Mouse (Mus musculus): Measurements from ENCODE around the gene Cbx6. TPM values are rescaled to one million over a fixed set of nuclear protein-coding genes. Genes with fewer than 3 reads are reported as not detected.

Gene Cbx6
- 24.0 and 30.4 TPM in 2 replicates for polyA plus RNA-seq (2016; fragmentation: Nextera tagmentation; extraction: Ambion mirVana)

DNA sequence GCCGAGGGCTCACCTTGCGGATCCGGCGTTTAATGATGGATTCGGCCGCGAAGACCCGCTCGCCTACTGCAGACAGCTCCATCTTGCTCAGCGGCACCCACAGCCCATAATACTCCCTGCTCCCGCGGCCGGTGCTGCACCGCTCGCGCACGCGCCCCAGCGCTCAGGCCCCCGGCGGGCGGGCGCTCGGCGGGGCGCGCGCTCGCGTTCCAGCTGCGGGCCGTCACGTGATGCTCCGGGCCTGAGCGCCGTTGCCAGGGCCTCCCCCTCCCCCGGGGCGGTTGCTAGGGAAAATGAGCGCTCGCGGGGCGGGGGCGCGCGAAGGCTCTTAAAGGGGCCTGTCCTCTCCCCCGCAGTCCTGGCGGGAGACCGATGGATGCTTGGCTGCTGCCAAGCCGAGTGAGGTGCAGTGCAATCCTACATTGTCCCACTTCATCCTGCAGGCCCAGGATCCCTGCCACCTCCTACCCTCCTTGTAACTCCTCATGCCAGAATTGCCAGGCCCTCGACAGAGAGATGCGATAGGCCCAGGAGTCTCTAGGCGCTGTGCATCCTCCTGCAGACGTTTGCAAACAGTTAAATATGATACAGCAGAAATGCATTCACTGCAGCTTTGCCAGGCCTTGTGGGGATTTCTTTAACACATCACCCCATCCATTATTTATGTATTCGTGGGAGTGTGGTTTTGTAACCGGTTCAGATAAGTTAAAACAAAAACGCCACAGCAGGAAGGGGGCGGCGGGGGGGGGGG, at the start of gene Cbx6, which contains the start of gene Npcd:
Gene Cbx6, minus strand, starts transcription at position 559 of the 751 bp plus-strand sequence.
Gene Npcd, minus strand, starts transcription at position 108 of the 751 bp plus-strand sequence.
- WGBS: 2% methylated on average over 50 of the region's 58 CpGs
- H3K4me1 ChIP-seq: peaks cover 62% of the 10 kb centered on the region

DNA sequence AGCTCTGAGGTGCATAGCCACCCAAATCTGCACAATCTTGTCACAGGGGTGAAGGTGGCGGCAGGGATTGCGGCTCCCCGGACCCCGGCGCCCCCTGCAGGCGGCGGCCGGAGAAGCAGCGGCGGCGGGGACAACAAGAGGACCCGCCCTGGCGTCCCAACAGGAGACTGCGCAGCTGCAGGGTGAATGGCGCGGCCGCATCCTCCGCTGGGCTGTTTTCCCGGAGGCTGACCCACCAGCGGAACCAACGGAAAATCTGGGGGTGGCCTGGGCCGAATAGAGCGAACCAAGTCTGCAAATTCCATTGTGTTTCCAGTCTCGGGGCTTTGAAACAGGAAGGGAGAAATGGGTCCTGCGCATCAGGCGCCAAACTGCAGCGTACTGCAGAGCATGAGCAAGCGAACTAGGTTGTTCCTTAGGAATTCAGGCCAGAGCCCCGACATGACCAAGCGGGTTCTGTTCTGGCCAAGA, 48.9 kb upstream of the Cbx6 start:
- H3K27me3 ChIP-seq (ENCODE audit: low read depth, poor library complexity, severe bottlenecking): peaks cover 6% of the 10 kb centered on the region; the same call in 1 of the 2 replicates
- peak; percentile 94 for DNase-seq (ENCODE audit: low spot score)
- no peaks in the 10 kb centered on the region for H3K9me3 ChIP-seq (replicated peaks)
- under 1% methylated on average over 30 of the region's 30 CpGs for WGBS
- H3K4me3 ChIP-seq: peak overlapping the region; percentile 66
- no peaks in the 10 kb centered on the region for H3K36me3 ChIP-seq
- peak overlapping the region; percentile 91 for H3K27ac ChIP-seq (replicated peaks)
- H3K4me1 ChIP-seq: peaks cover 10% of the 10 kb centered on the region

More for the DNA sequence above, at the start of gene Cbx6, which contains the start of gene Npcd:
- Histone ChIP-seq H3K9me3 (replicated peaks) (no peaks in the 10 kb centered on the region), H3K4me3 (peak within 1 kb of the TSS; percentile 81), H3K27ac (replicated peaks) (peak within 1 kb of the TSS; percentile 94), H3K27me3 (ENCODE audit: low read depth, poor library complexity, severe bottlenecking) (no peaks in the 10 kb centered on the region), H3K36me3 (peaks cover 15% of the 10 kb centered on the region)
- peak; percentile 98 for DNase-seq (ENCODE audit: low spot score)

DNA sequence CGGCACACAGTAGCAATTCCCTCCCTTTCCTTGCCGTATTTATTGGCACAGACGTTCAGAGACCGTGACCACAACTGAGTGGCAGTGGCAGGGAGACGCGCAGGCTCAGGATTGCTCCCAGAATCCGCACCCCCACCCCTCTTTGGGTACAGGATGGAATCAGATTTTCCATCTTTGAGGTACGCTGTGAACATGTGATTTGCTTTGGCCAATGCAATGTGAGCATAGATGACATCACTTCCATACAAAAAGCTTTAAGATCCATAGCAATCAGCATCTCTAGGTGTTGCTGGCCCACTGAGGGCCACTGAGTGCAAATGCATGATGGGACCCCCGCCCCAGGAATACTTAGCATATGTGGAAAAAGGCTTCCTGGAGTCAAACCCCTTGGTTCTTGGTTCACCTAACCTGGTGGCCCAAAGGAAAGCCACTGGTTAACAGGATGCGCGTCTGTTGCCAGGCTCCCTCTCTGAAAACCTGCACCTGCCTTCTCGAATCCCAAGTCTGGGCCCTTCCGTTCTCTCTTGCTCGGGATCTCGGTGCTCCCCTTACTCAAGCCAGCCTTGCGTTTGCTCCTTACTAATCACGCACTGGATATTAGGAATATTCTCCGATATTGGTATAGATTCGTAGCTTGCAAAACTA, 48.3 kb upstream of the Cbx6 start:
- peaks cover 6% of the 10 kb centered on the region; the same call in 1 of the 2 replicates for H3K27me3 ChIP-seq (ENCODE audit: low read depth, poor library complexity, severe bottlenecking)
- peak overlapping the region; percentile 91 for H3K27ac ChIP-seq (replicated peaks)
- H3K9me3 ChIP-seq (replicated peaks): no peaks in the 10 kb centered on the region
- no peak for DNase-seq (ENCODE audit: low spot score)
- WGBS: 29% methylated on average over 19 of the region's 19 CpGs
- H3K4me1 ChIP-seq: peaks cover 10% of the 10 kb centered on the region
- H3K36me3 ChIP-seq: no peaks in the 10 kb centered on the region
- H3K4me3 ChIP-seq: peak overlapping the region; percentile 66

DNA sequence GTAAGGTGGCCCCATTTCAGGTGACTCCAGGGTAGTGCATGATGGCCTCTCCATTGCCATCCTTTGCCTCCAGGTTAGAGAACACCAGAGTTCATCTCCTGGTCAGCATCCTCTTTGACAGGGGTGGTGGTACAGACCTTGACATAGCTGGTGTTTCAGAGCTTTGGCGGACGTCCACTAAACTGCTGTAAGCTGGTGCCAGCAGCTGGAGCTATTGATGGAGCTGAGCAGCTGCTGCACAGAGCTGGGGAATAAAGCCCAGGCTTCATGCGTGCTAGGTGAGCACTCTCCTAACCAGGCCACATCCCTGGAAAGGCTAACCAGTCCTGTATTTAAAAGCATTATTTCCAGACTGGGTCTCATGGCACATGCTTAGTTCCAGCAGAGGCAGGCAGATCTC, 46.0 kb upstream of the Cbx6 start:
- whole genome bisulfite sequencing: 93% methylated on average over 3 of the region's 3 CpGs
- H3K27me3 ChIP-seq (ENCODE audit: low read depth, poor library complexity, severe bottlenecking): peaks cover 6% of the 10 kb centered on the region; the same call in 1 of the 2 replicates

DNA sequence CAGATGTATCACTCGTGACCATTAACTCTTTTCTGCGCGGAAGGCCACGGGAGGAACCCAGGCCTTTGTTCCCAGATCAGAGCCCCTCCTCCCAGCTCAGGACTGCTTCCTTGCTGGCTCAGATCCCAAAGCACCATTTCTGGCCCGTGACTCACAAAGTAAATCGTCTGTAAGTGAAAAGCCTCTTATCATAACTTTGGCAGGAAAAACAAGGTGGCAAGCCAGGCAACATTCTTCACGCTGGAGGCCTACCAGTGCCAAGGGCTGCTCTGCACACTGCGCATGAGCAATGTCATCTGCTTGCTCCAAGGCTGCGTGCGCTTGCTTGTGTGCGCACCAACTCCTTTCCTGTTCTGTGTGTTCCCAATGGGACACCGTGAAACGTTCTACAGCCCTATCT, 44.8 kb upstream of the Cbx6 start:
- Histone ChIP-seq H3K27me3 (ENCODE audit: low read depth, poor library complexity, severe bottlenecking) (peaks cover 6% of the 10 kb centered on the region; the same call in 1 of the 2 replicates), H3K9me3 (replicated peaks) (no peaks in the 10 kb centered on the region), H3K27ac (replicated peaks) (no peak overlapping the region), H3K4me1 (peaks cover 10% of the 10 kb centered on the region), H3K36me3 (no peaks in the 10 kb centered on the region), H3K4me3 (no peak overlapping the region)
- DNase-seq (ENCODE audit: low spot score): no peak
- WGBS: 69% methylated on average over 13 of the region's 13 CpGs

More for the DNA sequence above, 46.0 kb upstream of the Cbx6 start:
- DNase-seq (ENCODE audit: low spot score): no peak
- Histone ChIP-seq H3K36me3 (no peaks in the 10 kb centered on the region), H3K4me1 (peaks cover 10% of the 10 kb centered on the region), H3K9me3 (replicated peaks) (no peaks in the 10 kb centered on the region), H3K27ac (replicated peaks) (no peak overlapping the region), H3K4me3 (no peak overlapping the region)

DNA sequence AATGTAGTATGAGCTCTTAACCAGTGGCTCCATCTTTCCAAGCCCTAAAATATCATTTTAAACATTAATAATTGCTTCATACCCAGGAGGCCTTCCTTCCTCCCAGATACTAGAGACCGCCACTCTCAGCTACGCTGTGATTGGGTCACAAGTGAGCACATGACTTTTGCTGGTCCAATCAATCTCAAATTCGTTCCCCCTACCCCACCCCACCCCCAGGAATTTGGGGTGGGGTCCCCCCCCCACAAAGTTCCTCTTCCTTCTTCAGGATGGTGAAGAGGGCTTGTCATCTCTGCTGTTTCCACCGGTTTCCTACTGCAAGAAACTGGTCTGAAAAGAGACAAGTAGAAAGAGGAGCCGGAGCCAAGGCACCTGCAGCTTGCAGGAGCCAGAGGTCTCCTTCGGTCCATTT, 44.2 kb upstream of the Cbx6 start:
- Histone ChIP-seq H3K9me3 (replicated peaks) (no peaks in the 10 kb centered on the region), H3K36me3 (no peaks in the 10 kb centered on the region), H3K27ac (replicated peaks) (no peak overlapping the region), H3K4me3 (no peak overlapping the region), H3K4me1 (peaks cover 10% of the 10 kb centered on the region), H3K27me3 (ENCODE audit: low read depth, poor library complexity, severe bottlenecking) (peaks cover 6% of the 10 kb centered on the region; the same call in 1 of the 2 replicates)
- DNase-seq (ENCODE audit: low spot score): no peak
- WGBS: 79% methylated on average over 6 of the region's 6 CpGs

DNA sequence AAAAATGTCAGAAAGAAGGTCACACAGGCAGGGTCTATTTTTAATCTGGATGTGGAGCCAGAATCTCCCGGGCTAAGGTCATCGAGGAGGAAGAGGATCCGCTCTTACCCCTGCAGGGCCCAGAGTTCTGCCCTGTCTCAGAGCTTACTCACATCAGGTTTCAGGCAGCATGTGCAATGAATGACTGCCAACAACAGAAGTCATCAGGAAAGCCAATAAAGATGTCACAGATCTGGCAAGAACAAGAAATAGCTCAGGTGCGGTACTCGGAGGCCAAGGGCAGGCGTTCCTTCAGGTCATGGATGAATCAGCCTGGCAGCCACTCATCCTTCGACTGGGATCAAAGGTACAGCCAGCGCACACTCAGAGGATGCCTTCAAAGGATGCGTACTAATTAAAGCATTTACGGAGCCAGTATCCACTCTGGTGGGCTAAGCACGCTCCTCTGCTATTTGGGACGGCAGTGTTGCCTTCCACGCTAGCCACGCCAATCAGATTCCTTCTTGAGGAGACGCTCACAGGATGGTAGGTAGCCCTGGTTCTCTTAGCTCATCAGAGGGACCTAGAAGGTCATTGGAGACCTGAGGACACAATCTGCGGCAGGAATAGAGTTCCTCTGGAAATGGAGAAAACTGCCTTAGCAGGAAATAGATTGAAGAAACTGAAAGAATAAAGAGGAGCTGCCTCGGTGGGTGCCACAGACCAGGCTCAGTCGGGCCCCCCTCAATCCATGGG, 40.9 kb upstream of the Cbx6 start:
- WGBS: 92% methylated on average over 18 of the region's 18 CpGs
- H3K36me3 ChIP-seq: no peaks in the 10 kb centered on the region
- H3K4me3 ChIP-seq: no peak overlapping the region
- H3K27ac ChIP-seq (replicated peaks): no peak overlapping the region
- no peaks in the 10 kb centered on the region for H3K27me3 ChIP-seq (ENCODE audit: low read depth, poor library complexity, severe bottlenecking)
- H3K4me1 ChIP-seq: no peaks in the 10 kb centered on the region
- H3K9me3 ChIP-seq (replicated peaks): no peaks in the 10 kb centered on the region
- DNase-seq (ENCODE audit: low spot score): no peak

DNA sequence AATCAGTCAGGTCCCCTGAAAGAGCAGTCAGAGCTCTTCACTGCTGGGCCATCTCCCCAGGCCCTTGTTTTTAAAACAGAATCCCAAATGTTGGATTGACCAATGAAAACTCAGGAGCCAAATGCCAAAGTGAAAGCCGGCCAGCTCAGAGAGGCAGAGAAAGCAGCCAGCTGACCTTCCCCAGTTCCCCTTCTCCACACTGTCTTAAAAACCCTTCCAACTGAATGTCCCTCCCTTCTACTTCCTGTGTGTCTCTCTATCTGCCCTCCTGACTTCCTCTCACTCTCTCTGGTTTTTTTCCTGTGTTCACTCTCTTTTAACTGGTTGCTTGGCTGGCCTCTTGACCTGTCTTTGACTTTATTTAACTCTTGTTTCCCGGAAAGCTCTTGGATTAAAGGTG, 39.5 kb upstream of the Cbx6 start:
- no peaks in the 10 kb centered on the region for H3K27me3 ChIP-seq (ENCODE audit: low read depth, poor library complexity, severe bottlenecking)
- no peaks in the 10 kb centered on the region for H3K36me3 ChIP-seq
- peaks cover 5% of the 10 kb centered on the region; the same call in 1 of the 2 replicates for H3K9me3 ChIP-seq (replicated peaks)
- no peak for DNase-seq (ENCODE audit: low spot score)
- H3K4me3 ChIP-seq: no peak overlapping the region
- H3K4me1 ChIP-seq: no peaks in the 10 kb centered on the region
- 69% methylated on average over 2 of the region's 2 CpGs for WGBS
- H3K27ac ChIP-seq (replicated peaks): no peak overlapping the region

DNA sequence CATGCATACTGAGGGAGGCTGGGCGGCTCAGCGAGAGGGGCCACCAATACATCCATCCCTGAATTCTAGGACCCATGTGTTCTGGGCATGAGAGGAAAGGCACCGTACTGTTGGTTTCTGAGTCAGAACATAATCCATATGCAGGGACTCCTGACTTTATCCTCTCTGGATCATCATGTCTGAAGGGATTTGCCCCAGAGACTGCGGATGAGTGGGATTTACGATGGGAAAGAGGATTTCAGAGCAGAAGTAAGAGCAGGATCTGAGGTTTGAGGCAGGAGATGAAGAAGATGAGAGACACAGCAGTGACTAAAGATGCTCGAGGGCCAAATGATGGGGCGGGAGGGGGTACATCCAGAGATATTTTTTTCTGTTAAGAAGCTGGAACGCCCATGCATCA, 39.1 kb upstream of the Cbx6 start:
- Histone ChIP-seq H3K27me3 (ENCODE audit: low read depth, poor library complexity, severe bottlenecking) (no peaks in the 10 kb centered on the region), H3K36me3 (no peaks in the 10 kb centered on the region), H3K27ac (replicated peaks) (no peak overlapping the region), H3K9me3 (replicated peaks) (peaks cover 6% of the 10 kb centered on the region; the same call in 1 of the 2 replicates), H3K4me1 (no peaks in the 10 kb centered on the region), H3K4me3 (no peak overlapping the region)
- no peak for DNase-seq (ENCODE audit: low spot score)
- WGBS: 91% methylated on average over 8 of the region's 8 CpGs

DNA sequence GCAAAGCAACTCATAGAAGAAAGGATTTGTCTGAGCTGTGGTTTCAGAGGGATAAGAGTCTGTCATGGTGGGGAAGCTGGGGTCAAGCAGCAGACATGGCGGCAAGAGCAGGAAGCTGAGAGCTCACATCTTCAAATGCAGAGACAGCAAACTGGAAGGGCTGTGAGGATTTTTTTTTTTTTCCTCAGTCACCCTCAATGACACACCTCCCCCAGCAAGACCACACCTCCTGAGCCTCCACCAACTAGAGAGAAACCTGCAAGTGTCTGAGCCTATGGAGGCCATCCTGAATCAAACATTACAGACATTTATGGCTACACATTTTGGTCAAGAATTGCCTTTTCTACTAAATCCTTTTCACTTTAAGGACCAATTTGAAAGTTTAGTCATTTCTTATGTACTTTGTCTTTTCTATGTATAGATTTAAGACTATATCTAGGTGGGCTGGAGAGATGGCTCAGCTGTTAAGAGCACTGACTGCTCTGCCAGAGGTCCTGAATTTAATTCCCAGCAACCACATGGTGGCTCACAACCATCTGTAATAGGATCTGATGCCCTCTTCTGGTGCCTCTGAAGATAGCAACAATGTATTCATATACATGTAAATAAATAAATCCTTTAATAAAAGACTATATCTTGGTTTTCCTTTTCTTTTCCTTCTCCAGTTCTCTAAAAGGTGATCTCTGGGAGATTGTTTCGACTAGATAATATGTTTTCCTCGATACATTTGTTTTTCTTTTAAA, 32.9 kb upstream of the Cbx6 start:
- Histone ChIP-seq H3K27me3 (ENCODE audit: low read depth, poor library complexity, severe bottlenecking) (no peaks in the 10 kb centered on the region), H3K9me3 (replicated peaks) (peaks cover 6% of the 10 kb centered on the region; the same call in 1 of the 2 replicates), H3K4me1 (no peaks in the 10 kb centered on the region), H3K36me3 (no peaks in the 10 kb centered on the region), H3K27ac (replicated peaks) (no peak overlapping the region), H3K4me3 (no peak overlapping the region)
- DNase-seq (ENCODE audit: low spot score): no peak
- WGBS: 79% methylated on average over 3 of the region's 3 CpGs

DNA sequence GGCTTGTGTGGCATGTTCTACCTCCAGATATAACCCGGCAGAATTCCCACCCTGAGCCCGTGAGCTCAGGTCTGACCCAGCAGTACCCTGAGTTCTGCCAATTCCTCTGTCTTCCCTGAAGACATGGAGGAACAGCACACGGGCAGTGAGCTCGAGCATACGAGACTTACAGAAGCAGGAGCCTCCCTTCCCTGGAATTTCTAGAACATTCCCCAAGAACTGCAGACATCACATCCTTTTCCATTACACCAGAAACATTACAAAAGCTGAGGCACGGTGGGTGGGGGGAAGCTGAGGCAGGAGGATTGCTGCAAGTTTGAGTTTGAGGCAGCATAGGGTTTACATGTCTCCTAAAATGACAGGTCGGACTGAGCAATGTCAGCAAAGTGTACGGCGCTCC, 25.3 kb upstream of the Cbx6 start:
- DNase-seq (ENCODE audit: low spot score): no peak
- no peaks in the 10 kb centered on the region for H3K9me3 ChIP-seq (replicated peaks)
- 87% methylated on average over 9 of the region's 9 CpGs for WGBS

DNA sequence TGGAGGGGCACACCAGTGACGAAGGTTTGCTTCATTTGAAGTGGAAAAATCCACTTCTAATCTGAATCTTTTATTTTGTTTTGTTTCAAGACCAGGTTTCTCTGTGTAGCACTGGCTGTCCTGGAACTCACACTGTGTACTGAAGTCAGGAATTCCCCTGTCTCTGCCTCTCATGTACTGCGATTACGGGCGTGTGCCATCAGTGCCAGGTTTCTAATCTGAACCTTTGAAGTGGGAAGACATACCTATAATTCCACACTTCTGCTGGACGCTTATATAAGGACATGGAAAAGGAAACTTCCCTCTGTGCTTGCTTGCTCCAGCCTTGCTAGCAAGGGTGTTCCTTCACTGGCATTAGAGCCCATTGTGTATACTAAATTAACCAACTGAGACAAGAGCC, 24.5 kb upstream of the Cbx6 start:
- H3K27ac ChIP-seq (replicated peaks): no peak overlapping the region
- H3K27me3 ChIP-seq (ENCODE audit: low read depth, poor library complexity, severe bottlenecking): no peaks in the 10 kb centered on the region
- no peaks in the 10 kb centered on the region for H3K4me1 ChIP-seq
- DNase-seq (ENCODE audit: low spot score): no peak
- no peak overlapping the region for H3K4me3 ChIP-seq
- H3K36me3 ChIP-seq: no peaks in the 10 kb centered on the region
- 91% methylated on average over 5 of the region's 5 CpGs for WGBS
- H3K9me3 ChIP-seq (replicated peaks): no peaks in the 10 kb centered on the region

More for the DNA sequence above, 25.3 kb upstream of the Cbx6 start:
- H3K27me3 ChIP-seq (ENCODE audit: low read depth, poor library complexity, severe bottlenecking): no peaks in the 10 kb centered on the region
- no peaks in the 10 kb centered on the region for H3K36me3 ChIP-seq
- no peaks in the 10 kb centered on the region for H3K4me1 ChIP-seq
- H3K4me3 ChIP-seq: no peak overlapping the region
- H3K27ac ChIP-seq (replicated peaks): no peak overlapping the region

Measured in midbrain, embryonic 10.5 days (tissue).